Comparison of ENCODE assay signal across 9 mouse cellular contexts in the genomic region with DNA sequence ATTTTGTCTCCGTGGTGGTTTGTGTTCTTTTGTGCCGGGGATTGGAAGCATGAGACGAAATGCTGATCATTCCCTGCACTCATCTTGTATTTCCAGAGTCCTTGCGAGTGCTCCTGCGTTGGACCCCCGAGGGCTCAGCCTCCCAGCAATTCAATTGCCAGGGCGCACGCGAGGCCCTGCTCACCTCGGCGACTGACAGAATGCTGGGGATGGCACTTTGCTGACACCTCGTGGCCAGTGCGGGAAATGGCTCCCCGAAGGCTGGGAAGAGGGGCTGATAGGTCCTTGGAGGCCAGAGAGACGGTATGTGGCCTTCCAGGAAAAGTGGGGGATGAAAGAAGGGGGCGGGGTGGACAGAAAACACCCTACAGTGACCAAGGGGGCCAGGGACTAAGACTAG. TPM values are rescaled to one million over a fixed set of nuclear protein-coding genes. Genes with fewer than 3 reads are reported as not detected.
DNase-seq lines count a peak whose midpoint lies in the region; ATAC-seq and TF ChIP-seq lines count a peak whose summit lies in the region.
"Had no signal": no experiment of that assay in that cellular context is flagged by ENCODE, and none has a peak within 500 bp of the region (broad histone marks: within the 10 kb centered on the region; RNA-seq: fewer than 3 reads in every experiment).

No protein-coding gene starts in this region.

- H3K4me3 ChIP-seq in hindbrain, postnatal 0 days (ENCODE audit: low read length): no peak overlapping the region
- no peak overlapping the region for H3K4me3 ChIP-seq in midbrain, embryonic 10.5 days
- H3K4me3 ChIP-seq: lung, embryonic 15.5 days had no signal

- no peak overlapping the region for H3K9ac ChIP-seq in hindbrain, postnatal 0 days (replicated peaks; ENCODE audit: low read length)
- H3K9ac ChIP-seq: lung, embryonic 15.5 days had no signal

- WGBS in hindbrain, postnatal 0 days: 4% methylated on average over 16 of the region's 16 CpGs
- WGBS in midbrain, embryonic 10.5 days: 5% methylated on average over 16 of the region's 16 CpGs

- peak; percentile 60 for ATAC-seq in hindbrain, postnatal 0 days
- no peak for ATAC-seq in erythroid progenitor cell, adult 5-6 weeks (replicated peaks; ENCODE audit: low FRiP score, poor library complexity, severe bottlenecking)

- H3K27me3 ChIP-seq in hindbrain, postnatal 0 days (ENCODE audit: insufficient read depth, low read length): no peaks in the 10 kb centered on the region
- peaks cover 16% of the 10 kb centered on the region; the same call in 1 of the 2 replicates for H3K27me3 ChIP-seq in midbrain, embryonic 10.5 days (ENCODE audit: low read depth, poor library complexity, severe bottlenecking)
- H3K27me3 ChIP-seq: lung, embryonic 15.5 days had no signal

- TF ChIP-seq CTCF in hindbrain, postnatal 0 days (IDR thresholded peaks at IDR 0.05; ENCODE audit: low read depth): peak; percentile 100

- no peak overlapping the region for H3K27ac ChIP-seq in hindbrain, postnatal 0 days
- H3K27ac ChIP-seq in midbrain, embryonic 10.5 days (replicated peaks): no peak overlapping the region
- H3K27ac ChIP-seq: lung, embryonic 15.5 days had no signal

- H3K36me3 ChIP-seq in hindbrain, postnatal 0 days (ENCODE audit: insufficient read depth, low read length): no peaks in the 10 kb centered on the region
- no peaks in the 10 kb centered on the region for H3K36me3 ChIP-seq in midbrain, embryonic 10.5 days
- H3K36me3 ChIP-seq: lung, embryonic 15.5 days had no signal

- no peak overlapping the region for H3K4me2 ChIP-seq in hindbrain, postnatal 0 days (ENCODE audit: low read depth, low read length)
- H3K4me2 ChIP-seq: lung, embryonic 15.5 days had no signal

- H3K9me3 ChIP-seq in hindbrain, postnatal 0 days (ENCODE audit: low read length): no peaks in the 10 kb centered on the region
- no peaks in the 10 kb centered on the region for H3K9me3 ChIP-seq in midbrain, embryonic 10.5 days (replicated peaks)
- H3K9me3 ChIP-seq: lung, embryonic 15.5 days had no signal

- peaks cover 11% of the 10 kb centered on the region; the same call in 1 of the 2 replicates for H3K4me1 ChIP-seq in hindbrain, postnatal 0 days (ENCODE audit: insufficient read depth, low read length)
- H3K4me1 ChIP-seq in midbrain, embryonic 10.5 days: peaks cover 16% of the 10 kb centered on the region
- H3K4me1 ChIP-seq: lung, embryonic 15.5 days had no signal

- DNase-seq in ZHBTc4 (ENCODE audit: low read depth, low spot score): peak; percentile 83
- peak; percentile 93 for DNase-seq in cerebellum, postnatal 14 days
- DNase-seq in gastrocnemius, adult 18-20 months (ENCODE audit: low spot score): peak; percentile 84
- DNase-seq in hindbrain, postnatal 0 days (ENCODE audit: low spot score): peak; percentile 87
- peak; percentile 64 for DNase-seq in left cerebral cortex, adult 11 months (ENCODE audit: low spot score)
- peak; percentile 85 for DNase-seq in midbrain, embryonic 10.5 days (ENCODE audit: low spot score)
- DNase-seq in skeletal muscle tissue, adult 2 months (ENCODE audit: low read depth, low spot score): peak; percentile 60

RNA-seq across cellular contexts. Expression of a gene that starts 15.6 kb away (rescaled TPM):
- not detected for total RNA-seq in gastrocnemius, adult 18-20 months (2021)
- not detected in 2 replicates for total RNA-seq in hindbrain, postnatal 0 days (2014; rRNA removed)
- not detected in 2 replicates for polyA plus RNA-seq in hindbrain, postnatal 0 days (2015; fragmentation: Nextera tagmentation; extraction: Ambion mirVana)
- not detected in 2 replicates for polyA plus RNA-seq in midbrain, embryonic 10.5 days (2016; fragmentation: Nextera tagmentation; extraction: Ambion mirVana)
- total RNA-seq in erythroid progenitor cell, adult 5-6 weeks (2015; ENCODE audit: low replicate concordance): not detected in 2 replicates
- 1.3 TPM in 1 of 2 replicates, not detected in the other for total RNA-seq in erythroid progenitor cell, adult 5-6 weeks (2017; ENCODE audit: low replicate concordance)
- polyA plus RNA-seq: lung, embryonic 15.5 days had no signal

RNA-seq across cellular contexts. Expression of a gene that starts 27.1 kb away (rescaled TPM):
- total RNA-seq in gastrocnemius, adult 18-20 months (2021): under 1 TPM in 1 of 2 experiments, not detected in 1; 0.31 TPM
- total RNA-seq in hindbrain, postnatal 0 days (2014; rRNA removed): 1.6 and 5.3 TPM in 2 replicates
- polyA plus RNA-seq in hindbrain, postnatal 0 days (2015; fragmentation: Nextera tagmentation; extraction: Ambion mirVana): 2.3 and 2.6 TPM in 2 replicates
- polyA plus RNA-seq in midbrain, embryonic 10.5 days (2016; fragmentation: Nextera tagmentation; extraction: Ambion mirVana): 0.40 and 2.0 TPM in 2 replicates
- total RNA-seq in erythroid progenitor cell, adult 5-6 weeks (2015; ENCODE audit: low replicate concordance): not detected in 2 replicates
- total RNA-seq in erythroid progenitor cell, adult 5-6 weeks (2017; ENCODE audit: low replicate concordance): not detected in 2 replicates

RNA-seq across cellular contexts. Expression of a gene that starts 38.7 kb away (rescaled TPM):
- total RNA-seq in gastrocnemius, adult 18-20 months (2021): 1 to 10 TPM; 4.6 to 5.7 TPM
- 59.5 and 67.6 TPM in 2 replicates for total RNA-seq in hindbrain, postnatal 0 days (2014; rRNA removed)
- 22.4 and 23.1 TPM in 2 replicates for polyA plus RNA-seq in hindbrain, postnatal 0 days (2015; fragmentation: Nextera tagmentation; extraction: Ambion mirVana)
- 5.2 and 6.1 TPM in 2 replicates for polyA plus RNA-seq in midbrain, embryonic 10.5 days (2016; fragmentation: Nextera tagmentation; extraction: Ambion mirVana)
- 0.42 and 1.8 TPM in 2 replicates for total RNA-seq in erythroid progenitor cell, adult 5-6 weeks (2015; ENCODE audit: low replicate concordance)
- total RNA-seq in erythroid progenitor cell, adult 5-6 weeks (2017; ENCODE audit: low replicate concordance): 3.1 and 3.6 TPM in 2 replicates
